Mouse (Mus musculus): Measurements from ENCODE around the gene Cstb.

Cstb gene

DNA sequence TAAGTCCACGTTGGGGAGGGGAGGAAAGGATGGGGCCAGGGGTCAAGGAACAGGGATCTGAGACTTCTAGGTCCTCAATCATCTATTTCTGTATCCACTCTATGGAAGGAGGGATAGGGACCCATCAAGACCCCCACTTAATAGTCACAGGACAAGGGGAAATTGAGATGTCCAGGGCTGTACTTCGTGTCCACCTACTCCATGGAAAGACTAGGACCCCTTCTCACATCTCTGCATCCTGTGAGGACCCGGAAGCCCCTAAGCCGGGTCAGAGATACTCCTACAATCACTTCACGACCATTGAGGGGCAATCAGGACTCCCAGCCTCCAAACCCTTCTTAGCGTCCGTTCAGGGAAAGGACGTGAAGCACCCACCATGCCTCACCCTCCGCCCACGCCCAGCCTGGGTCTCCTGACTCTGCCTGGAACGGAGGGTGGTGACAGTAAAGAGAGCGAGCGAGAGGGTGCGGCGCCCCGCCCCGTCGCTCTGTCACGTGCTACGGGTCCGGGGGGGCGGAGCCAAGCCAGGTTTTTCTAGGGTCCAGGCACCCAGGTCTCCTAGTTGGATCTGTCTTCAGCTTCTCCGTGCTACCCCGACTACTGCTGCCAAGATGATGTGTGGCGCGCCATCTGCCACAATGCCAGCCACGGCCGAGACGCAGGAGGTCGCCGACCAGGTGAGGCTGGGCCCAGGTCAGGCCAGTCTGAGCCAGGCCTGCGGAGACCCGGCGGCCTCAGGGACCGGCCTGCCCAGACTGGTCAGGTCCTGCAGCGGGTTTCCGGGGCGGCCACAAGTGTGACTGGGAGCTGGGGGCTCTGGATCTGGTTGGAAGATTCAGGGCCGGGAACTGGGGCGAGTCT, at the start of gene Cstb:
TSS of gene Cstb (plus strand) at position 489 of the 861 bp plus-strand sequence.
- peak; percentile 87 for DNase-seq (ENCODE audit: low read depth, low spot score)

GRCm38 (mm10) chr10:78378516-78378915, 47.0 kb upstream of the Cstb start:
- DNase-seq (ENCODE audit: low read depth, low spot score) = peak; percentile 85

- DNase-seq (ENCODE audit: low read depth, low spot score) = no peak
Measured at GRCm38 (mm10) chr10:78383567-78383966, 41.9 kb upstream of the Cstb start.

- DNase-seq (ENCODE audit: low read depth, low spot score) = no peak
Measured at GRCm38 (mm10) chr10:78385520-78385919, 39.9 kb upstream of the Cstb start.

- DNase-seq (ENCODE audit: low read depth, low spot score) = no peak
Measured at GRCm38 (mm10) chr10:78388216-78388980, 37.1 kb upstream of the Cstb start.

GRCm38 (mm10) chr10:78390982-78391470, 34.4 kb upstream of the Cstb start:
- peak; percentile 89 for DNase-seq (ENCODE audit: low read depth, low spot score)

DNA sequence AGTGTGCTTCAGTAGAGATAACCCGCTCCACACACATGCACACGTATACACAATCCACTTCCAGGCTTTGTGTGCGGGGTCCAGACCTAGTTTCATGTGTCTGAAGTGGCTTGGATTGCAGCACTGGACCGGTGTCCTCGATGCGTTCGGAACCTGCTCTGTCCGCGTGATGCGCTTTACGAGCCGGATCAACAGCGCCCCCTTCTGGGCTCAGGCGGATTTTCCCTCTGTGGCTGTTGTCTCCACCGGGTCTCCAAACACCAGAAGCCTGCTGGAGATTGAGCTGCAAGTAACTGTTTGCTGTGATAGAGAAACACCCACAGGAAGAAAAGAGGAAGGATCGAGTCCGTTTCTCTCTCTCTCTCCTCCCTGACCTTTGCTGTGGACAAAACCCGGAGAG, 33.4 kb upstream of the Cstb start:
- DNase-seq (ENCODE audit: low read depth, low spot score) = peak; percentile 72

DNA sequence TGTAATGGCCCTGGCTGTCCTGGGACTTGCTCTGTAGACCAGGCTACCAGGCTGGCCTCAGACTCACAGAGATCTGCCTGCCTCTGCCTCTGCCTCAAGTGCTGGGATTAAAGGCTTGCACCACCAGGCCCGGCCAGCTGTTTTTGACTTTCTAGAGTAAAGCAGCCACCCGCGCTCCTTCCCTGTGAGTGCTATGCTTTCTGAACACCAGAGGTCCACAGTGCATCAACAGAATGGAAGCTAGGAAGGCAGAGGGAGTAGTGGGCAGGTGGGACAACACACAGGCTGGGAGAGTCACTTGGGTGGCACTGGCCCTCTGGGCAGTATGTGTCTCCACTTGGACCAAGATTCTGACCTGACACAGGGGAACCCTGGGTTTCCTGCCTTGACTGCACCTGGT, 30.1 kb upstream of the Cstb start:
- DNase-seq (ENCODE audit: low read depth, low spot score) = no peak

DNA sequence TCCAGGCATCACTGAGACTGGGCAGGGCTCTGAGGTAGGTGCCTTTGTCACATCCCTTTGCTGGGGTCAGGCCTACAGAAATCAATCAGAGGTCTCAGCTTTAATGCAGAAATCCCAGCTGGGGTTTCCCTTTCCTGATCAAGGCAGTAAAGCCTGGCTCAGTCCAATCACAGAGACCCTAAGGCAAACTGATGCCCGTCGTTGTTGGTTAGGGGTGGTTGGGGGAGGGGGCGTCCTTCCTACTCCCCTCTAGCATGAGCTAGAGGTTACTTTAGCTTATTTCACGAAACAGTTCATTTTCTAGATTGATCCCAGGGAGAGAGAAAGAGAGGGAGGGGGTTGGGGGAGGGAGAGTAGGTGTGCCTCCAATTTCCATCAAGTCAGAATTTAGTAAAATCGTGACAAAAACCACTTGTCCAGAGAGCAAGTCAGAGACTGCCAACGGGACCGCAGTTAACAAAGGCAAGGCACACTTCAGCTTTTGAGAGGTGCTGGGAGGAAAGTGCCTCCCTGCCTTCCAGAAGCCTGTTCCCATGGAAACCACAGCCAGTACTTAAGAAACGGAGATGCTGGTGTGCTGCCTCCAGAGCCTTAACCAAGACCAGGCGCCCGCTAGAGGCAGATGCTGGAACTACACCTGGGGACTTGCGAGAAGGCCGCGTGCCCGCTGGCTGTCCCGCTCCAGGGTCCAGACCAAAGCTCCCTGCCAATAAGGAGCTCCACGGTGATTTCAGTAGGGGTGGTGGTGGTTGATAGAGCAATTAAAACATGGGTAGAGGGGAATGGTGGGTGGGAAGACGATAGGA, 29.4 kb upstream of the Cstb start:
- peak; percentile 99 for DNase-seq (ENCODE audit: low read depth, low spot score)

DNA sequence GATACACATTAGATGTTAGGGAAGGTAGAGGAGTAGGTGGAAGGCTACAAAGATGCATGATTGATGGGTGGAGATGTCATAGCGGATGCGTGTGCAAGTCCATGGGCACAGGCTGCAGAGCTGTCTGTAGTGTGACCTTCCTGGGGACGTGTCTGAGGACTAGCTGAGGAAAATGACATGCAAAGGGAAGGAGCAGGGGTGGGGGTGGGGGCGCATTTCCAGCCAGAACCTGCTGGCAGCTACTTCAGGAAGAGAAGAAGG, 28.9 kb upstream of the Cstb start:
- no peak for DNase-seq (ENCODE audit: low read depth, low spot score)

GRCm38 (mm10) chr10:78399090-78399657, 26.3 kb upstream of the Cstb start:
- peak; percentile 40 for DNase-seq (ENCODE audit: low read depth, low spot score)

- DNase-seq (ENCODE audit: low read depth, low spot score) = no peak
Measured at GRCm38 (mm10) chr10:78401127-78401526, 24.3 kb upstream of the Cstb start.

GRCm38 (mm10) chr10:78402301-78402922, 23.1 kb upstream of the Cstb start:
- no peak for DNase-seq (ENCODE audit: low read depth, low spot score)

GRCm38 (mm10) chr10:78406152-78406551, 19.3 kb upstream of the Cstb start:
- no peak for DNase-seq (ENCODE audit: low read depth, low spot score)

DNA sequence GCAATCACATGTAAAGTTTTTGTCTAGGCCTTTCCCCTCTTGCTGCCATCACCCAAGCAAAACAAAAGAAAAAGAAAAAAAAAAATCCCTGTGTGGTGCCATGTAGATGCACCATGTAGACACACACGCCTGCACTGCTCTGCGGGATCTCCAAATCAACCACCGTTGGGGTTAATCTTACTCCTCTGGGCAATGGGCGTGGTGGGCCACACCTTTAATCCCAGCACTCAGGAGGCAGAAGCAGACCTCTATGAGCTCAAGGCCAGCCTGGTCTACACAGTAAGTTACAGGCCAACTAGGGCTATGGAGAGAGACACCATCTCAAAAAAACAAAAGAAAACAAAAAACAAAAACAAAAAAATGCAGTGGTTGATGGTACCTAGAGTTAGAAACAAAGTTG, 18.3 kb upstream of the Cstb start:
- DNase-seq (ENCODE audit: low read depth, low spot score) = no peak

- DNase-seq (ENCODE audit: low read depth, low spot score) = no peak
Measured at GRCm38 (mm10) chr10:78409035-78409788, 16.3 kb upstream of the Cstb start.

DNA sequence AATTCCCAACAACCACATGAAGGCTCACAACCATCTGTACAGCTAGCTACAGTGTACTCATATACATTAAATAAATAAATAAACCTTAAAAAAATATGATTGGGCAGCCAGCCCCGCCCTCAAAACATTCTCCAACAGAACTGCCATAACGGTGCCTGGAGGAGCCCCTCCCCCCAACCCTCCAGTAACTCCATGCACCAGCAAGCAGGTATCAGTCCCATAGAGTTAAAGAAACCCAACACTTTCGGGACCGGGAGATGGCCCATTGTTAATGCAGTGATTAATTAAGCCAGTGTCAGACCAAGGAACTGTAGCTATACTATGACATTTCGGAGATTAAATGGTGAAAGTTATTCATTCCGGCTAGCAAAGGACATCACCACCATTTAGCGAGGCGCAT, 13.6 kb upstream of the Cstb start:
- peak; percentile 31 for DNase-seq (ENCODE audit: low read depth, low spot score)

GRCm38 (mm10) chr10:78412319-78413151, 12.9 kb upstream of the Cstb start, which contains the start of gene Rrp1:
TSS of gene Rrp1 (minus strand) at chr10:78413043.
- DNase-seq (ENCODE audit: low read depth, low spot score) = peak; percentile 95

DNA sequence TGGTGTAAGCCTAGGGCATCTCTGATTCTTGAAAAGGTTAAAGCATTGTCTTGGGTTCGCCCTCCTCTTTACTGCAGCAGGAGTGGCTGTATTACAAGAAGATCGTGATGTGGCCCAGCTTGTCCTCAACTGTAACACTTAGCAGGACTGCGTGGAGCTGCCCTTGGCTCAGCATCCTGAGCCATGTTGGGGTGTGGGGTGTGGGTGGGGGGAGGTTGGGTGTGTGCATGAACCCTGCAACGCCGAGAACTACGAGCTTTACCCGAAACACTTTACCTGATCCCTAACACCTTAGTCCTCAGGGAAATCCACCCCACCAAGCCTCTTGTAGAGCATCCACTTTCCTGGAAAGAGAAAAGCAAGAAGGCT, 12.3 kb upstream of the Cstb start:
- no peak for DNase-seq (ENCODE audit: low read depth, low spot score)

DNA sequence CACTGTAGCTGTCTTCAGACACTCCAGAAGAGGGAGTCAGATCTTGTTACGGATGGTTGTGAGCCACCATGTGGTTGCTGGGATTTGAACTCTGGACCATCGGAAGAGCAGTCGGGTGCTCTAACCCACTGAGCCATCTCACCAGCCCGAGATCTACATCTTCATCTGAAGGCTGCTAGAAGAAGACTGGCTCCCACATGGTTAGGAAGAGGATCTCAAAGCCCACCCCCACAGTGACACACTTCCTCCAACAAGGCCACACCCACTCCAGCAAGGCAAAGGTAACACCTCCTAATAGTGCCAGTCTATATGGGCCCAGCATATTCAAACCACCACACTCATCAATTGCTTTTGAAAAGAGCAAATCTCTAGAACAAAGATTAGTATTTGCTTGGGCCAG, 10.5 kb upstream of the Cstb start:
- peak; percentile 51 for DNase-seq (ENCODE audit: low read depth, low spot score)

Data from R1 (cell line).